Mouse (Mus musculus) myocyte (in vitro differentiated cells): ENCODE results near the gene Osbpl2.

ENCODE experiments used
- CEBPB ChIP-seq: IDR thresholded peaks from 2 replicates; pipeline ENCODE4 v1.6.1; 2011; ENCODE audit warnings: mild to moderate bottlenecking, moderate library complexity; ENCODE audit not compliant: poor library complexity, insufficient read depth, severe bottlenecking
- E2F4 ChIP-seq: IDR thresholded peaks from one replicate; pipeline ENCODE4 v1.6.1; 2011; ENCODE audit warnings: mild to moderate bottlenecking, control low read depth, moderate library complexity; ENCODE audit not compliant: insufficient read depth
- MAX ChIP-seq: IDR thresholded peaks from one replicate; pipeline ENCODE4 v1.6.1; 2011; ENCODE audit warnings: low read depth, mild to moderate bottlenecking, control low read depth
- MYOD1 ChIP-seq, 3 experiments: IDR thresholded peaks; one replicate each; pipeline ENCODE4 v1.6.1; 2011; ENCODE audit warnings: control low read depth in 2 of 3, low read depth in 2 of 3, mild to moderate bottlenecking in 2 of 3, moderate library complexity in 1 of 3; ENCODE audit not compliant: insufficient read length in 2 of 3, control insufficient read depth in 1 of 3
- MYOG ChIP-seq, 3 experiments: IDR thresholded peaks; one replicate each; pipeline ENCODE4 v1.6.1; 2011; ENCODE audit warnings: control low read depth in 2 of 3, low read depth in 2 of 3, mild to moderate bottlenecking in 2 of 3; ENCODE audit not compliant: insufficient read length in 2 of 3, control insufficient read depth in 1 of 3, insufficient read depth in 1 of 3
- POLR2A ChIP-seq: IDR thresholded peaks from one replicate; pipeline ENCODE4 v1.6.1; 2011; ENCODE audit warnings: low read depth, mild to moderate bottlenecking, control low read depth, moderate library complexity; ENCODE audit not compliant: insufficient read length
- POLR2AphosphoS2 ChIP-seq: IDR thresholded peaks from one replicate; pipeline ENCODE4 v1.6.1; 2011; ENCODE audit warnings: low read depth, control low read depth; ENCODE audit not compliant: insufficient read length
- SRF ChIP-seq: IDR thresholded peaks from one replicate; pipeline ENCODE4 v1.6.1; 2011; ENCODE audit warnings: low read depth; ENCODE audit not compliant: control insufficient read depth, insufficient read length
- TCF12 ChIP-seq: IDR thresholded peaks from one replicate; pipeline ENCODE4 v1.6.1; 2011; ENCODE audit warnings: mild to moderate bottlenecking, control low read depth; ENCODE audit not compliant: poor library complexity, insufficient read depth, severe bottlenecking
- TCF3 ChIP-seq: IDR thresholded peaks from one replicate; pipeline ENCODE4 v1.6.1; 2011; ENCODE audit warnings: low read depth, control low read depth; ENCODE audit not compliant: insufficient read length
- USF1 ChIP-seq: IDR thresholded peaks from one replicate; pipeline ENCODE4 v1.6.1; 2011; ENCODE audit warnings: low read depth, mild to moderate bottlenecking, control low read depth, moderate library complexity

DNA sequence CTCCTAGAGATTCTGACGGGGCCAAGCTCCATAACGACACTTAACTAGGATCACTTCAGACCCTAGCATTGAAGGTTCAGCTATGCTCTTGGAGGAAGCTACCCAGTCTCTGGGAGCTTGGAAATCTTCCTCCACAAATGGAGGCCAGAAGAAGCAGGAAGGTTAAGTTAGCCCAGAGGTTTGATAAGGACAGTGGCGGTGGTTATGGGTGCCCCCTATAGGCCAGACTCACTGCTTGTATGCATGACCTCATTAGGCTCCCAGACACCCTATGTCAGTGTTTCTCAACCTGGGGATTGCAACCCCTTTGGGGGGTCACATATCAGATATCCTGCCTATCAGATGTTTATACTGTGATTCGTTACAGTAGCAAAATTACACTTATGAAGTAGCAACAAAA is 12.0 kb upstream of the Osbpl2 start:
- TF ChIP-seq POLR2A, result no peak
- TF ChIP-seq TCF12, result no peak
- TF ChIP-seq E2F4, result no peak
- no peak for TF ChIP-seq MAX
- TF ChIP-seq USF1, result no peak
- no peak for TF ChIP-seq MYOD1 (IDR thresholded peaks at IDR 0.05; ENCODE audit: control insufficient read depth in 1 of 3, insufficient read length in 2 of 3, low read depth in 2 of 3)
- no peak for TF ChIP-seq MYOG (IDR thresholded peaks at IDR 0.05; ENCODE audit: control insufficient read depth in 1 of 3, insufficient read depth in 1 of 3, insufficient read length in 2 of 3, low read depth in 2 of 3)
- no peak for TF ChIP-seq CEBPB
- no peak for TF ChIP-seq POLR2AphosphoS2
- no peak for TF ChIP-seq SRF
- TF ChIP-seq TCF3, result no peak
